Mouse (Mus musculus) heart, postnatal 10 days (tissue): Measurements from ENCODE around the gene Cx3cr1. TPM values are rescaled to one million over a fixed set of nuclear protein-coding genes. Genes with fewer than 3 reads are reported as not detected.
A peak's percentile ranks its signal among the peaks of the same experiment; 100 is the strongest.
"Not testable (repeated sequence)": the region's sequence is repeated elsewhere in the genome, so short reads cannot be mapped to it uniquely, and the experiment has no call there.

Source experiments
- DNase-seq, 2 experiments: peaks; one replicate each; pipeline ENCODE4 v3.0.0; 2021
- intact Hi-C: fragments of 180-260 bp; cut with DNase I; formaldehyde crosslinking; loops from one replicate; pipeline ENCODE4 v1.15.1; 2025
- total RNA-seq, 2 experiments: library from RNA; stranded (reverse); gene quantifications; 2 replicates each; pipeline ENCODE4 v1.2.3; 2021

Gene Cx3cr1
- total RNA-seq, 2 experiments from 2014 or later: 3.9 to 7.1 TPM

- DNase-seq: no peak
- intact Hi-C loops: no loop called here
Observed at GRCm38 (mm10) chr9:120032710-120033109, 37.0 kb downstream of the Cx3cr1 start.

GRCm38 (mm10) chr9:120030421-120030820, 39.3 kb downstream of the Cx3cr1 start:
- DNase-seq: no peak
- intact Hi-C loops: no loop called here

- DNase-seq: no peak
- intact Hi-C loops: loop anchor here (2.0 kb wide), 1 partner anchor 43 kb away; no protein-coding TSS in a partner anchor
Observed at GRCm38 (mm10) chr9:120029880-120030279, 39.8 kb downstream of the Cx3cr1 start.

GRCm38 (mm10) chr9:120027401-120028151, 42.1 kb downstream of the Cx3cr1 start:
- intact Hi-C loops: loop anchor here (1.0 to 2.0 kb wide), 2 partner anchors 45 to 71 kb away; no protein-coding TSS in a partner anchor

GRCm38 (mm10) chr9:120024625-120025024, 45.1 kb downstream of the Cx3cr1 start:
- intact Hi-C loops: no loop called here
- no peak for DNase-seq

More at GRCm38 (mm10) chr9:120027401-120028151, 42.1 kb downstream of the Cx3cr1 start:
- DNase-seq: peak; percentile 84

- peak in 1 of 2 experiments; percentile 70 for DNase-seq
- intact Hi-C loops: no loop called here
Observed at GRCm38 (mm10) chr9:120024171-120024570, 45.5 kb downstream of the Cx3cr1 start.

- intact Hi-C loops: no loop called here
- peak in 1 of 2 experiments; percentile 67 for DNase-seq
Observed at GRCm38 (mm10) chr9:120023086-120023811, 46.4 kb downstream of the Cx3cr1 start, which contains the start of gene Xirp1. Xirp1 (minus strand) TSS chr9:120023598.

- DNase-seq: peak; percentile 67 to 72
- intact Hi-C loops: no loop called here
Observed at GRCm38 (mm10) chr9:120021164-120021563, 48.5 kb downstream of the Cx3cr1 start.

- intact Hi-C loops: no loop called here
- DNase-seq: peak; percentile 84 to 91
Observed at GRCm38 (mm10) chr9:120020285-120020890, 49.3 kb downstream of the Cx3cr1 start.

GRCm38 (mm10) chr9:120016956-120017355, 52.7 kb downstream of the Cx3cr1 start:
- intact Hi-C loops: no loop called here
- peak in 1 of 2 experiments; percentile 18 for DNase-seq

- DNase-seq: no peak
- intact Hi-C loops: no loop called here
Observed at GRCm38 (mm10) chr9:120014828-120015227, 54.9 kb downstream of the Cx3cr1 start.

GRCm38 (mm10) chr9:120013251-120013820, 56.3 kb downstream of the Cx3cr1 start:
- peak in 1 of 2 experiments; percentile 41 for DNase-seq
- intact Hi-C loops: no loop called here

- intact Hi-C loops: no loop called here
Observed at GRCm38 (mm10) chr9:120012781-120013180, 56.9 kb downstream of the Cx3cr1 start.

GRCm38 (mm10) chr9:120012161-120012560, 57.5 kb downstream of the Cx3cr1 start:
- intact Hi-C loops, DNase-seq: not testable (repeated sequence)

More at GRCm38 (mm10) chr9:120012781-120013180, 56.9 kb downstream of the Cx3cr1 start:
- DNase-seq: peak in 1 of 2 experiments; percentile 47

- intact Hi-C loops: loop anchor here (1.0 to 2.0 kb wide), 3 partner anchors 28 to 75 kb away; partner anchors contain the start of genes Gorasp1 and Ttc21a
- peak; percentile 85 to 88 for DNase-seq
Observed at GRCm38 (mm10) chr9:120011533-120011932, 58.1 kb downstream of the Cx3cr1 start.

- intact Hi-C loops: loop anchor here (1.0 to 2.0 kb wide), 3 partner anchors 28 to 74 kb away; partner anchors contain the start of genes Gorasp1 and Ttc21a
- DNase-seq: peak; percentile 98 to 99
Observed at GRCm38 (mm10) chr9:120010781-120011511, 58.7 kb downstream of the Cx3cr1 start.

- intact Hi-C loops: loop anchor here (2.0 kb wide), 1 partner anchor 73 kb away; the partner anchor contains the start of genes Gorasp1 and Ttc21a
- no peak for DNase-seq
Observed at GRCm38 (mm10) chr9:120009871-120010270, 59.8 kb downstream of the Cx3cr1 start.

GRCm38 (mm10) chr9:120009226-120009841, 60.3 kb downstream of the Cx3cr1 start:
- no peak for DNase-seq
- intact Hi-C loops: no loop called here

- intact Hi-C loops: no loop called here
- DNase-seq: no peak
Observed at GRCm38 (mm10) chr9:120007833-120008232, 61.8 kb downstream of the Cx3cr1 start.
